Mouse (Mus musculus): ENCODE results near the gene Pitpna.
A peak's percentile ranks its signal among the peaks of the same experiment; 100 is the strongest.
"Not testable (repeated sequence)": the region's sequence is repeated elsewhere in the genome, so short reads cannot be mapped to it uniquely, and the experiment has no call there.

The Pitpna gene

DNA sequence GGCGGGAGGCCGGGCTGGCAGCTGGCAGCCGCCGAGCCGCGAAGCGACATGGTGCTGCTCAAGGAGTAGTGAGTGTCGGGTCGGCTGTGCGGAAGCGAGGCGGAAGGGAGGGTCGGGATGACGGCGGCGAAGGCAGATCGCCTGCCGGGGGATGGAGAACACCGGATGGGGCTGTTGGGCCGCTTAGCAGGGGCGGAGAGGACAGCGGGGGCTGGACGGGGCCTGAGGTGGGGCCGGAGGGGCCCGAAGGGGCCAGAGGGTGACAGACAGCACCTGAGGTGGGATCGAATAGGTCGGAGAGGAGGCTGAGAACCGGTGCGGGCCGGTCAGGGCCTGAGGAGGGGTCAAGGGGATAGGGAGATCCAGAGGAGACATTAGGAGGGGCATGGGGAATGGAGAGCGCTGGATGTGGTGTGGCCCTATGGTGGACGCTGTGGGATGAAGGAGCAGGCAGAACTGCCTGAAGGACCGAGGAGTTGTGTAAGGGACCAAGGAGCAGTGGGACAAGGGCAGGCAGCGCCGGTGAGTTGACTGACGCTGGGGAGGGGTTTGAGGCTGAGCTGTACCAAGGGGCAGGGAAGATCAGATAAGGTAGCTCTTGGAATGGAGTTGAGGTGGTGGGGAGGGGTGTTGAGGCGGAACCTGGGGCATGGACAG is 516 bp downstream of the Pitpna start:
- DNase-seq (ENCODE audit: low spot score in 2 of 2) = no peak

DNA sequence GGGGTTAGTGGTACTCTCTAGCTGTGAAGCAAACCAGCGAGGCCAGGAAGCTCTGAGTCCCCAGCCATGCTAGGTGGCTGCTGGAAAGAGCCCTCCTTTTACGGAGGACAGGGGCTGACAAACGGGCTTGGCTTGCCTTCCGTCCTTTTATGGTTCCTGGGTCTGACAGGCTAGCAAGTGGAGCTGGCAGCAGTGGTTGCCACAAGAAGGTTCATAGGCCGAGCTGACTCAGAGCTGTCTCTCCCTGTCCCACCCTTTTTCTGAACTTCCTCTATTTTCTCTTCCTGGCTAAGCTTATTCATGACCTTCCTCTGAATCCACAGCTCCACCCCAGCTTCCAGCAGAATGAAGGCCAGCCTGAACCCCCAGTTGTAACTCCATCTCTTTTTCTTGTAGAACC is 4.7 kb downstream of the Pitpna start:
- DNase-seq (ENCODE audit: low spot score in 2 of 2) = no peak

DNA sequence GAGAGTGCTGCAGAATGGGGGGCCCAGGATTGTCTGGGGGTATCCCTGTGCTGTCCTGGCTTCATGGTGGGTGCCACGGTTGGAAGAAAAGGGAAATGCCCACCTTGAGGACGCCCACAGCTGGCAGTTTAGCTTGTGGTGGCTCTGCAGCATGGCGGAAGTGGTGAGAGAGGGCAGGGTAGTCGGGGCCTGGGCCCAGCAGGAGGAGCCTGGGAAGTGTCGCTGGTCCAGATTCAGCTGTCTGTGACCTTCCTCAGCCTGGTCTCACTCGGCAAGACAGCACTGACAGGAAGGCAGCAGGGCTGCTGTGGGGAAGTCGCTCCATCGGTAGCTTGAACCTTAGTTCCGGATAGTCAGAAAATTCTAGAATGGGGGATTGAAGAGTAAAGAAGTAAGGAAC is 6.5 kb downstream of the Pitpna start:
- DNase-seq (ENCODE audit: low spot score in 2 of 2) = no peak

DNA sequence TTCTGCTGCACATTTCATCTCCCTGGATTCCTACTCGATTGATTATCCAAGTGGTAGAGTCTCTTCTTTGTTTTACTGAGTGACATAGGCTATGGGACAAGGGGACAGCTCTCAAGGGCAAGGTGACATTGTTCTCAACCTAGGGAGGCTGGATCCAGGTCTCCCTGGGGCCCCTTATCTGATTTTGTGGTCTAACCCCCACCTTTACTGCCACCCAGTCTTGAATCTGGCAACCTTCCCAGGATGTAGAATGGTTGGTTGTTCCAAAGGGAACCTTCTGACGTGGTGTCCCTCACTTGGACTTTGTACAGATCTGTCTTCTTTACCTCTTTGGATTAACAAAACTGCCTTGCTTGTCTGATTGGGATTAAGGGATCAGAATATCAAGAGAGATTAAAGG is 7.5 kb downstream of the Pitpna start:
- DNase-seq (ENCODE audit: low spot score in 2 of 2) = no peak

DNA sequence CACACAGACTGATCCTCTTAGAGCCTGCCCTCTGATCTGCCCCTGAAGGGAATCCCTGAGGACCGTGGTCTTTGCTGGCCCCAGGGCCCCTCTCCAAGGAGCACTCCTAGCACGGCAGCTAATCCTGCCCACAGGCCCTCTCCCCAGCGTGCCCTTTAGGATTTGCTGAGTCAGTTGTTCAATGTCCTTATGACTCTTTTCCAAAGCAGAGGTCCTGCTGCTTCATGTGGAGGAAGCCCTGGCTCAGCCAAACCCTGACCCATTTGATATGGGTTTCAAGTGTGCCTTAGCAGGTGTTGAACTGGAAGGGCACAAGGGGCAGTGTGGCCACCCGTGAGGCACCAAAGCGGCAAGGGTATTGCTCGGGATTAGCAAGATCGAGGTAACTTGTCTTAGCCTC is 7.9 kb downstream of the Pitpna start:
- no peak for DNase-seq (ENCODE audit: low spot score in 2 of 2)

DNA sequence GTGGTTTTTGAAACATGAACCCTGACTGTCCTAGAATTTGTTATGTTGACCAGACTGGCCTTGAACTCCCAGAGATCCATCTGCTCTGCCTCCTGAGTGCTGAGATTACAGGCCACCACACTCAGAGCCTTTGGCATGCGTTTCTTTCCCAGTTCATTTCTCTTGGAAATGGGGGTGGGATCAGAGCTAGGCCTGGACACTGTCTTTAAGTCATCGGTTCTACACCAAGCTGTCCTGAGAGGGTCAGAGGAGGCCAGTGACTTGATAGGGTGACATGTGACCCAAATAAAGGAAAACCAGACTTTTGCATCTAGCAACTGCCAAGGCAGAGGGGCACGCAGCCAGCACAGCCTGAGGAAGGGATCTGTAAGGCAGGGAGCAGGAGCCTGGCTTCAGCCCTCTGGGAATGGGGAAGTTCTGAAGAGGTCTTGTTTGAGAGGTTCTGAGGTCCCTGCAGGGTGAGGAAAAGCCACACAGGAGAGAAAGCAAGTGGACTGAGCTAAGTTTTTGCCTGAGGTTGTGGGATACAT is 8.9 kb downstream of the Pitpna start:
- no peak for DNase-seq (ENCODE audit: low spot score in 2 of 2)

DNA sequence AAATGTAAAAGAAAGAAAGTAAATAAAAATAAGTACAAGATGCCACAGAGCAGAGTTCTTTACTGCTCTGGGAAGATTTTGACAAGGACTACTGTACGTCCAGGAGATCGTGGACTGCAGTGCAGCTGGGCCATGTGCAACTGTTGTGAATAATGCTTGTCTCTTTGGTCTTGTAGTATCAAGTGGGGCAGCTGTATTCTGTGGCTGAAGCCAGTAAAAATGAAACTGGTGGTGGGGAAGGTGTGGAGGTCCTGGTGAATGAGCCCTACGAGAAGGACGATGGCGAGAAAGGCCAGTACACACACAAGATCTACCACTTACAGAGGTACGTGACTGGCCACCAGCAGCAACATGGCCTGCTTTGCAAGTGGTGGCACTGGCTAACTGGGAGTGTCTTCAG is 10.1 kb downstream of the Pitpna start:
- DNase-seq (ENCODE audit: low spot score in 2 of 2) = no peak

DNA sequence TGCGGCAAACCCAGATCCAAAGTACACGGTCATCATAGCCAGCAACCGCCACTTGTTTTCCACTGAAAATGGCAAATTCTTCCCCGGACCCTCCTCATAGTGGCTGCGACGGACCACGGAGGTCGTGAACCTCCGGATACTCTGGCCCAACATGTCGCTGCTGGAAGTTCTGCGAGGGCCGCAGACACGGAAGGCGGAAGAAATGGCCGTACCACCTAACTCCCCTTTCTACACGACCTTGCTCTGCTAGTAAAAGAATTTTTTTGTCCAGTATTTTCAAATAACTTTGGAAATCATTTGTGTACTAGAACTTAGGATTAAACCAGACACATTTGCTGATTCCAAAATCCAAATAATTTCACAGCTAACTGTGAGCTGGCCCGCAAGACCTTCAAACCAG is 11.9 kb downstream of the Pitpna start:
- not testable (repeated sequence) for DNase-seq (ENCODE audit: low spot score in 2 of 2)

DNA sequence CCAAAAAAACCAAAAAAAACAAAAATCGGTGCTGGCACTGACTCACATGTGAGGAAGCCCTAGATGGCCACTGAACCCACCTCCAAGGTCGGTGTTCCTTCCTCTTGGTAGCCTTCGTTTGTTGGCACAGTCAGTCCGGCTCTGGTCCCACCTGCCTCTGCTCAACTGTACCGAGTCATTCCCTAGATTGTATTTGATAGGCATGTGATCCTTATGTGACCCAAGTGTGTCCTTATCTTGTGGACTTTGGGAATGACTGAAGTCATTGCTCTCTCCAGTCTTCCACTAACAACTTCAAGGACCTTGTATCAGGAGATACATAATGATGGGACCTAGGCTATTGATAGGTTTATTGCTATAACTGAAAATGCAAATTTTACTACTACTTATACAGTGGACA is 16.9 kb downstream of the Pitpna start:
- DNase-seq (ENCODE audit: low spot score in 2 of 2) = no peak

DNA sequence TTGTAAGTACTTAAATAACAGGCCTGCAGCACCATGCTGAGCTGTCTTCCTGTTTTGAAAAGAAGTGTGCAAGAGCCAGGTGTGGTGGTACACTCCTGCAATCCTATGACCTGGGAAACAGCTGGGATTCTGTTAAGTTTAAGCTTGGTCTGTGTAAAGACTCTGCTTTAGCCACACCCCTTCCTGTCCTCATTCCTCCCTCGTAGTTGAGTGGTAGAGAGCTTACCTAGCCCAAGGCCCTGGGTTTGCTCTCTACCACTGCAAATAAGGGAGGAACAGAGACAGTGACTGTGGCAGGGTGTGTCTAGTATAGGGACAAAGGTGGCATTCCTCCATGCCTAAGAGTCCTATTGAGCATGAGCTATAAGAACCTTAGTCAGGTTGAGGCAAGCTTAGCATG is 17.4 kb downstream of the Pitpna start:
- no peak for DNase-seq (ENCODE audit: low spot score in 2 of 2)

DNA sequence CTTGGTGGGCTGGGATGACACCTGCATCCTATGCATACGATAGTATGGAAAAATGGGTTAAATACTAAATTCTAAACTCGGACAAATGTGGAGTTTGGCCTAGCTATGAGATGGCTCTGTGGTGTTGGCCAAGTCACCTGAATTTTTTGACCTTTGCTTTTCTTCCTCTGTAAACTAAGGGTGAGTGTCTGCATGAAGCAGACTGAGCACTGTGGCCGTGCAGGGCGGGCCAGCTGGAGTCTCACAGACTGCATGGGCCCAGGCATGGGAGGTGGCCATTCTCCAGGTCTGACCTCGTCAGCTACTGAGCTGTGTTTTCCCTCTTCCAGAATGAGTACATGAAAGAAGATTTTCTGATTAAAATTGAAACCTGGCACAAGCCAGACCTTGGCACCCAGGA is 20.9 kb downstream of the Pitpna start:
- no peak for DNase-seq (ENCODE audit: low spot score in 2 of 2)

DNA sequence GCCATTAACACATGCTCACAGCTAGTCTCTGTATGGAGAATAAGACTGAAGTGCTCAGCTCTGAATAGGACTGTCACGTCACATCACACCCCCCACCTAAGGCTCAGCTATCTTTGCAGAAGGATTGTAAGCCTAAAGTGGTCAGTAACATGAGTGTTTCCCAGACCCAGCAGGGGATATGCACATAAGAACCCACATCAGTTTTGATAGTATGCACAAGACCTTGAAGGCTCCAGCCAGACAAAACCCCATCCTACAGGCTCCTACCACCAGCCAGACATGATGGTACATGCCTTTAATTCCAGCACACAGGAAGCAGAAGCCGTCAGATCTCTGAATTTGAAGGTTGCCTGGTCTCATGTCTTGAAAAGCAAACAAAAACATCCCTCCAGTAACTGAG is 22.1 kb downstream of the Pitpna start:
- DNase-seq (ENCODE audit: low spot score in 2 of 2) = no peak

DNA sequence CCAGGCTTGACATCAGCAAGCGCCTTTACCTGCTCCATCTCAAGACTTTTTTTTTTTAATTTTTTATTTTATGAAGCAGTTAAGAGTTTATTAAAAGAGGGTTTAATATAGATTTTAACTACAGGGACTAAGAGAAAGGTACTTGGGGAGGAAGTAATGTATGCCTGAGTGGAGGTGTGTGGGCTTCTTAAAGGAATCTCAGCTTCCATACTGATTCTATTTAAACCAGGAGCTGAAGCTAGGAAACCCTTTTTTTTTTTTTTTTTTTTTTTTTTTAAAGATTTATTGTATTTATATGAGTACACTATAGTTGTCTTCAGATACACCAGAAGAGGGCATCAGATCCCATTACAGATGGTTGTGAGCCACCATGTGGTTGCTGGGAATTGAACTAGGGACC is 26.9 kb downstream of the Pitpna start:
- DNase-seq (ENCODE audit: low spot score in 2 of 2) = no peak

DNA sequence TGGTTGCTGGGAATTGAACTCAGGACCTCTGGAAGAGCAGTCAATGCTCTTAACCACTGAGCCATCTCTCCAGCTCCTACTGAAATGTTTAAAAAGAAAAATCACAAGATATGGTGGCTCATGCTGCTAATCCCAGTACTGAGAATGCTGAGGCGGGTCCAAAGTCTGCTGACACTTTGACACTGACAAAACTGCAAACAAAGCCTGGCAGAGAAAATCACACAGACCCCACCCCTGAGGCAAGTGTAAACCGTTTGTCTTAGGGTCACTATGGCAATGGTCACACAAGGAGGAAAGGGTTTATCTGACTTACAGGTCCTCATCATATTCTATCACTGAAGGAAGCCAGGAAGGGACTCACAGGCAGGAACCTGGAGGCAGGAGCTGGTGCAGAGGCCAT is 27.7 kb downstream of the Pitpna start:
- no peak for DNase-seq (ENCODE audit: low spot score in 2 of 2)

DNA sequence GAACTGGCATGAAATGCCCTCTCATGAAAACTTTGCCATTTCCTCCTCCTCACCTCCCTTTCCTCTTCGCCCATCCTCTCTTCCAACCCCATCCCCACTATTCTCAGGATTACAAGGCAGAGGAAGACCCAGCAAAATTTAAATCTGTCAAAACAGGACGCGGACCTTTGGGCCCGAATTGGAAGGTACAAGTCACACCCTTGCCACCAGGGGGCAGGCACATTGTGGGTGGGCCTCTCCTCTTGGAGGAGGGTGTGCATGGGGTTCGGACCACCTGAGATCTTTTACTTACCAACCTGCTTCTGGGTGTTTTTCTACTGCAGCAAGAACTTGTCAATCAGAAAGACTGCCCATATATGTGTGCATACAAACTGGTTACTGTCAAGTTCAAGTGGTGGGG is 31.2 kb downstream of the Pitpna start:
- peak; percentile 33 to 76 for DNase-seq (ENCODE audit: low spot score in 2 of 2)

DNA sequence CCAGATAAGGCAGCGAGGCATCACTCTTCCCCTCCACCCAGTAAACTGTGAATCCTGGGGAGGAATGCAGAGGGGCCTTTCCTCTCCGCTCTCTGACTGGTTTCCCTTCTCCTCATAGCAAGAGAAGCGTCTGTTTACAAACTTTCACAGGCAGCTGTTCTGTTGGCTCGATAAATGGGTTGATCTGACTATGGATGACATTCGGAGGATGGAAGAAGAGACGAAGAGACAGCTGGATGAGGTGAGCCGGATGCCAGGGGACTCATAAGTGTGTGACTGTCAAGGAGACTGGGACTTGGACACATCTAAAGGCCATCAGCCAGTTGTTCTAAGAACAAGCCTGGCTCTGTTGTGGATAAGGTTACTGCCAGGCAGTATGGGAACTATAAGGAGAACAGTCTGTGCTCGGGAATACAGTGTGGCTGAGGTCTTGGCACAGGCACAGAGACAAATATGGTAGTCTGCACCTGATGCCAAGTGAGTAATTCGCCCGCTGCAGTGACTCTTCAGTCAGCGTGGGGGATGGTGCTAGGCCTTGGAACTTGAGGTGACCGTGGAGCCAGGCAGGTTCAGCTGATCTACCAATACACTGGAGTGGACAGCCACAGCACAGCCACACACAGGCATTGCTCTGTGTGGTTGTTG is 32.4 kb downstream of the Pitpna start:
- DNase-seq (ENCODE audit: low spot score in 2 of 2) = no peak

DNA sequence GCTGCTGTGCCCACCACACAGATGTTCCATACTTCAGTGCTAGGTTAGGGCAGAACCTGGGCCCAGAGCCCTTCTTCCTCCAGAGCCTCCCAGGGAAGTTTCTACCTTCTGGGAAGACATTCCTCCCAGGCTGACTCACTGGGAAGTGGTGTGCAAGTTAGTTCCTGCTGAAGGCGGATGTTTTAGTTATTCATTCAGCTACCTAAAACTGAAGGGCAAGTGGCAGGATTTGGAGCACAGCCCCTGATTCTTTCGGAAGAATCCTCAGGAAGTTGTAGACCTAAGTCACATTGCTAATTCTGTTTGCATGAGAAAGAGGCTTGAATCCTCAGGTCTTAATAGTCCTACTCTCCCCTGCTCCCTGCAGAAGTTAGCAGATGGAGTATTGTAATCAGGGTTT is 33.5 kb downstream of the Pitpna start:
- no peak for DNase-seq (ENCODE audit: low spot score in 2 of 2)

DNA sequence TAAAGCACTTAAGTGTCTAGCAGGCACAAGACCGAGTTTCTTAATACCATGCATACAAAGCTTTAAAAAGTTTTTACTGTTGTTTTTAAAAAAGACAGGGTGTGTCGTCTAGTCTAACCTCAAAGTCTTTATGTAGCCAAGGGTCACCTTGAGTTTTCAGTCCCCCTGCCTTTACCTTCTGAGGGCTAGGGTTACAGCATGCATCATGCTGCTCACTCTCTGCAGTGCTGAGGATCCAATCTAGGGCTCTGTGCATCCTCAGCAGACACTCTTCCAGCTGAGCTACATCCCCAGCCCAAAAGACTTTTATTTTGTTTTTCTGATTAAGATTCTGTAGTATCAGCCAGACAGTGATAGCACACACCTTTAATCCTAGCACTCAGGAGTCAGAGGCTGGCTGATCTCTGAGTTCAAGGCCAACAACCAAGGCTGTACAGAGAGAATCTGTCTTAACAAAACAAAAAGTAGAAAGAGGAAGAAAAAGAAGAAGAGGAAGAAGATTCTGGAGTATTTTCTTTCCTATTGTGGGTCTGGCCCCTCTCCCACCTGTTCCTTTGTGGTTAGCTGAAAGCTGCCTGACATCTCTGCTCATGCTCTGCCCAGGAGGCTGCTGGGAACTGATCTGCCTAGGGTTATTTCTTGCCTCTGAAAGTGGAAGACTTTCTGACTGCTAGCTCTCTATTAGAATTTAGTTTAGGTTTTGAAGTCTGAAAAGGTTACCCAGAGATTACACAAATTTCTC is 34.9 kb downstream of the Pitpna start:
- no peak for DNase-seq (ENCODE audit: low spot score in 2 of 2)

DNA sequence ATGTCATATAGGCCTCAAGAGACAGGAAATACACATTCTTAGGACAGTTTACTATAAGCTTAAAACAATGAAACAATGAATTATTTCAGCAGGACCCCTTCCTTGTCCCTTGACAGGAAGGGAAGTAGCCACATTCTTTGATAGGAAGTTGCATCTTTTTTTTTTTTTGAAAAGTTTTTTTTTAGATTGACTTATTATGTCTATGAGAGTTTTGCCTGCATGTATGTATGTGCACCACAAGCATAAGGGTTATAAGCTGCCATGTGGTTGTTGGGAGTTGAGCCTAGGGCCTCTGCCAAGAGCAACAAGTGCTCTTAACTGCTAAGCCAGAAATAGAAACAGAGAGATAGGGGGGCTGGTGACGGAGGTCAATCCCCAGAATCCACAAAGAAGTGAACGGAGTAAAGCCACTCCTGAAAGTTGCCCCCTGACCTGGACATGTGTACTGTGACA is 36.2 kb downstream of the Pitpna start:
- DNase-seq (ENCODE audit: low spot score in 2 of 2) = no peak

DNA sequence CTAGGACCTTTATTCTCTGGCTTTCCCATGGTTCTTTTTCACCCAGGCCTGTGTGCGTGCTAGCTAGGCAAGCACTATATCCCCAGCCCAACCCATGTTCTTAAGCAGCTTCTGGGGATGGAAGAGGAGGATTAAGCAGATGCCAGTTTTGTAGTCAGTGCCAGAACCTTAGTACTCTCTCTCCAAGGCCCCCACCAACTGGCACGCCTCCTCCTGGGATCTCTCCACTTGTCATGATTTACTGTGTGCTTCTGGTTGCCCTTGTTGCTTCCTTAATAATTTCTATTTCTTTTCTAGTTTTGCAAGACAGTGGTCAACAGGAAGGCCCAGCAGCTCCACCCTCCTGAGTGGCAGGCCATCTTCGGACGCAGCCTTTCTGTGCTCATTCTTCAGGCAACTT is 37.9 kb downstream of the Pitpna start:
- DNase-seq (ENCODE audit: low spot score in 2 of 2) = no peak

DNA sequence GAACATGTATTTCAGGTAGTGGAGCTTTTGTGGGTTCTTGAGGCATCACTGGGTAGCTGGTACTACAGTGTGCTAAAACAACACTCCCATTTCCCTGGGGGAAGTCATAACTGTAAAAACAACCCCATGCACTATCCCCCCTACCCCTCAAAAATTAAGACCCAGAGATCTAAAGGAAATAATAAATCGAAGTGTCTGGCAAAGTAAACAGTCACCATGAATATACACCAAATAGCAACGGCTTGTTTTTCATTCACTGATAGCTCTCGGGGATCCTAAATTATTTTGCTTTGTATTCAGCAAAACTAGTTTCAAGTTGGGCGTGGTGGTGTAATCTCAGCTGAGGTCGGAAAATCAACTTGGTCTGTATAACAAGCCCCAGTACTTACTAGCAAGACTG is 42.2 kb downstream of the Pitpna start:
- DNase-seq (ENCODE audit: low spot score in 2 of 2) = no peak

DNA sequence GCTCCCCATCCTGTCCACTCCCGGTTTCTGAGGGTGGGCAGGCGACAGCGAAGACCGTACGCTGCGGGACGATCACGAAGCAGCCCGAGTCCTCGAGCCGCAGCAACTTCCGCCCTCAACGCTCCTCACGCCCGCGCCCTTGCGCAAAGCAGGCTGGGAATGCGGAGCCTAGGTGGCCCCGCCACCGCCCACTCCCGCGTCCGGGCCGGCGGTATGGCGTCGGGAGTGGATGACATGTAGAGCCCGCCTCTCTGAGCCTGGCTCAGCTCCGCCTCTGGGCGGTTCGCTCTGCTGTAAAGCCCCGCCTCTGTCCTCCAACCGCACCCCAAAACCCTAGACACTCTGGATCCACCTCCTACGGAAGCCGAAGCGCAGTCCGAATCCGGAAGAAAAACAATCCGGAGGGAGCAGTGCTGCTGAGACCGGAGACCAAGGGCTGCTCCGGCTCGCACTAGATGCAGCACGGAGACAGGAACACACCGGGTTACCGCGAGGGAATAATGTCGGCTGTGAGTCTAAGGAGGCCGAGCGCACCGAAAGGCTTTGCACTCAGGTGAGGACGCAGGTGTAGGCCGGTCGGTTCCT is 42.8 kb downstream of the Pitpna start, which contains the start of gene Inpp5k:
Gene Inpp5k, plus strand, starts transcription at position 344 of the 585 bp plus-strand sequence.
- DNase-seq (ENCODE audit: low spot score in 2 of 2) = peak; percentile 95 to 96
